Mouse (Mus musculus): ENCODE results near the gene Arhgef28. TPM values are rescaled to one million over a fixed set of nuclear protein-coding genes. Genes with fewer than 3 reads are reported as not detected.

Arhgef28 gene
- polyA plus RNA-seq, 1 experiment = 8.7 TPM

- Histone ChIP-seq H3K4me3 (replicated peaks; ENCODE audit: insufficient read depth, low read depth, low read length) (no peak overlapping the region), H3K27ac (ENCODE audit: insufficient read depth, low read length) (no peak overlapping the region), H3K4me1 (ENCODE audit: control insufficient read depth, insufficient read depth, low read length) (no peaks in the 10 kb centered on the region), H3K27me3 (ENCODE audit: control insufficient read depth, insufficient read depth, low read length) (no peaks in the 10 kb centered on the region)
- TF ChIP-seq POLR2A (IDR thresholded peaks at IDR 0.05; ENCODE audit: borderline replicate concordance, insufficient read depth, low read length) = no peak
- no peak for TF ChIP-seq CTCF (IDR thresholded peaks at IDR 0.05; ENCODE audit: borderline replicate concordance, insufficient read depth, low read depth, low read length)
- no peak for DNase-seq
- 94% methylated on average over 8 of the region's 8 CpGs for WGBS
Observed at GRCm38 (mm10) chr13:98161496-98161895, 44.7 kb downstream of the Arhgef28 start.

- H3K27me3 ChIP-seq (ENCODE audit: control insufficient read depth, insufficient read depth, low read length) = no peaks in the 10 kb centered on the region
- TF ChIP-seq POLR2A (IDR thresholded peaks at IDR 0.05; ENCODE audit: borderline replicate concordance, insufficient read depth, low read length) = no peak
- TF ChIP-seq CTCF (IDR thresholded peaks at IDR 0.05; ENCODE audit: borderline replicate concordance, insufficient read depth, low read depth, low read length) = no peak
- DNase-seq = no peak
- H3K27ac ChIP-seq (ENCODE audit: insufficient read depth, low read length) = no peak overlapping the region
- 62% methylated on average over 7 of the region's 7 CpGs for WGBS
- H3K4me3 ChIP-seq (replicated peaks; ENCODE audit: insufficient read depth, low read depth, low read length) = no peak overlapping the region
- H3K4me1 ChIP-seq (ENCODE audit: control insufficient read depth, insufficient read depth, low read length) = no peaks in the 10 kb centered on the region
Observed at GRCm38 (mm10) chr13:98156656-98157055, 49.6 kb downstream of the Arhgef28 start.

- no peak overlapping the region for H3K4me3 ChIP-seq (replicated peaks; ENCODE audit: insufficient read depth, low read depth, low read length)
- 91% methylated on average over 8 of the region's 8 CpGs for WGBS
- TF ChIP-seq POLR2A (IDR thresholded peaks at IDR 0.05; ENCODE audit: borderline replicate concordance, insufficient read depth, low read length) (no peak), CTCF (IDR thresholded peaks at IDR 0.05; ENCODE audit: borderline replicate concordance, insufficient read depth, low read depth, low read length) (no peak)
- H3K27me3 ChIP-seq (ENCODE audit: control insufficient read depth, insufficient read depth, low read length) = no peaks in the 10 kb centered on the region
- no peak for DNase-seq
- H3K27ac ChIP-seq (ENCODE audit: insufficient read depth, low read length) = no peak overlapping the region
- no peaks in the 10 kb centered on the region for H3K4me1 ChIP-seq (ENCODE audit: control insufficient read depth, insufficient read depth, low read length)
Observed at GRCm38 (mm10) chr13:98152759-98153158, 53.5 kb downstream of the Arhgef28 start.

- DNase-seq = no peak
- Histone ChIP-seq H3K4me3 (replicated peaks; ENCODE audit: insufficient read depth, low read depth, low read length) (no peak overlapping the region), H3K27ac (ENCODE audit: insufficient read depth, low read length) (no peak overlapping the region), H3K4me1 (ENCODE audit: control insufficient read depth, insufficient read depth, low read length) (no peaks in the 10 kb centered on the region; the same call in 1 of the 2 replicates), H3K27me3 (ENCODE audit: control insufficient read depth, insufficient read depth, low read length) (no peaks in the 10 kb centered on the region)
- TF ChIP-seq POLR2A (IDR thresholded peaks at IDR 0.05; ENCODE audit: borderline replicate concordance, insufficient read depth, low read length) = no peak
- TF ChIP-seq CTCF (IDR thresholded peaks at IDR 0.05; ENCODE audit: borderline replicate concordance, insufficient read depth, low read depth, low read length) = no peak
- 49% methylated on average over 5 of the region's 5 CpGs for WGBS
Observed at GRCm38 (mm10) chr13:98147532-98147931, 58.7 kb downstream of the Arhgef28 start.

GRCm38 (mm10) chr13:98146573-98147160 lies 59.6 kb downstream of the Arhgef28 start:
- DNase-seq = no peak
- H3K4me3 ChIP-seq (replicated peaks; ENCODE audit: insufficient read depth, low read depth, low read length) = no peak overlapping the region
- H3K27ac ChIP-seq (ENCODE audit: insufficient read depth, low read length) = no peak overlapping the region
- WGBS = 74% methylated on average over 8 of the region's 8 CpGs
- H3K27me3 ChIP-seq (ENCODE audit: control insufficient read depth, insufficient read depth, low read length) = no peaks in the 10 kb centered on the region
- no peak for TF ChIP-seq CTCF (IDR thresholded peaks at IDR 0.05; ENCODE audit: borderline replicate concordance, insufficient read depth, low read depth, low read length)
- no peaks in the 10 kb centered on the region; the same call in 1 of the 2 replicates for H3K4me1 ChIP-seq (ENCODE audit: control insufficient read depth, insufficient read depth, low read length)

- 85% methylated on average over 7 of the region's 7 CpGs for WGBS
- TF ChIP-seq POLR2A (IDR thresholded peaks at IDR 0.05; ENCODE audit: borderline replicate concordance, insufficient read depth, low read length) (no peak), CTCF (IDR thresholded peaks at IDR 0.05; ENCODE audit: borderline replicate concordance, insufficient read depth, low read depth, low read length) (no peak)
- Histone ChIP-seq H3K4me3 (replicated peaks; ENCODE audit: insufficient read depth, low read depth, low read length) (no peak overlapping the region), H3K27me3 (ENCODE audit: control insufficient read depth, insufficient read depth, low read length) (no peaks in the 10 kb centered on the region), H3K27ac (ENCODE audit: insufficient read depth, low read length) (no peak overlapping the region), H3K4me1 (ENCODE audit: control insufficient read depth, insufficient read depth, low read length) (peaks cover 2% of the 10 kb centered on the region; the same call in 1 of the 2 replicates)
- no peak for DNase-seq
Observed at GRCm38 (mm10) chr13:98145310-98145709, 60.9 kb downstream of the Arhgef28 start.

- 93% methylated on average over 10 of the region's 10 CpGs for WGBS
- no peak overlapping the region for H3K27ac ChIP-seq (ENCODE audit: insufficient read depth, low read length)
- H3K4me1 ChIP-seq (ENCODE audit: control insufficient read depth, insufficient read depth, low read length) = peaks cover 2% of the 10 kb centered on the region; the same call in 1 of the 2 replicates
- no peaks in the 10 kb centered on the region for H3K27me3 ChIP-seq (ENCODE audit: control insufficient read depth, insufficient read depth, low read length)
- H3K4me3 ChIP-seq (replicated peaks; ENCODE audit: insufficient read depth, low read depth, low read length) = no peak overlapping the region
- DNase-seq = no peak
- TF ChIP-seq POLR2A (IDR thresholded peaks at IDR 0.05; ENCODE audit: borderline replicate concordance, insufficient read depth, low read length) (no peak), CTCF (IDR thresholded peaks at IDR 0.05; ENCODE audit: borderline replicate concordance, insufficient read depth, low read depth, low read length) (no peak)
Observed at GRCm38 (mm10) chr13:98143000-98143399, 63.2 kb downstream of the Arhgef28 start.

GRCm38 (mm10) chr13:98140626-98141025 lies 65.6 kb downstream of the Arhgef28 start:
- Histone ChIP-seq H3K27ac (ENCODE audit: insufficient read depth, low read length) (no peak overlapping the region), H3K4me1 (ENCODE audit: control insufficient read depth, insufficient read depth, low read length) (peaks cover 2% of the 10 kb centered on the region; the same call in 1 of the 2 replicates), H3K27me3 (ENCODE audit: control insufficient read depth, insufficient read depth, low read length) (no peaks in the 10 kb centered on the region), H3K4me3 (replicated peaks; ENCODE audit: insufficient read depth, low read depth, low read length) (no peak overlapping the region)
- no peak for TF ChIP-seq POLR2A (IDR thresholded peaks at IDR 0.05; ENCODE audit: borderline replicate concordance, insufficient read depth, low read length)
- no peak for TF ChIP-seq CTCF (IDR thresholded peaks at IDR 0.05; ENCODE audit: borderline replicate concordance, insufficient read depth, low read depth, low read length)
- no peak for DNase-seq
- 34% methylated on average over 9 of the region's 9 CpGs for WGBS
